Mouse (Mus musculus) intestine, embryonic 14.5 days (tissue): Measurements from ENCODE around the gene Hist1h2bj. TPM values are rescaled to one million over a fixed set of nuclear protein-coding genes. Genes with fewer than 3 reads are reported as not detected.

Experiments
- ATAC-seq: fragments of 200-750 bp; cut with Nextera tagmentation; replicated peaks from 2 replicates; pipeline ENCODE4 v1.8.0; 2017; ENCODE audit warnings: low read depth, moderate number of reproducible peaks, moderate TSS enrichment, moderate library complexity; ENCODE audit not compliant: low FRiP score, low TSS enrichment
- DNase-seq: peaks from one replicate; pipeline ENCODE4 v3.0.0-alpha.2; 2018; ENCODE audit warnings: low spot score
- H3K27ac ChIP-seq: fragments of 300-500 bp; sonication (generic); 2 replicates; pipeline ENCODE4 v1.5.1; 2014; ENCODE audit warnings: low read depth, mild to moderate bottlenecking, control low read depth
- H3K27me3 ChIP-seq: fragments of 300-500 bp; sonication (generic); replicated peaks from 2 replicates; pipeline ENCODE4 v1.6.1; 2014; ENCODE audit warnings: low read length, control low read depth; ENCODE audit not compliant: control insufficient read depth, insufficient read depth
- H3K36me3 ChIP-seq: fragments of 300-500 bp; sonication (generic); 2 replicates; pipeline ENCODE4 v1.6.1; 2014; ENCODE audit warnings: low read length, control low read depth; ENCODE audit not compliant: control insufficient read depth, insufficient read depth
- H3K4me1 ChIP-seq: fragments of 300-500 bp; sonication (generic); replicated peaks from 2 replicates; pipeline ENCODE4 v1.6.1; 2014; ENCODE audit warnings: low read length, control low read depth, mixed read lengths; ENCODE audit not compliant: control insufficient read depth, insufficient read depth
- H3K4me2 ChIP-seq: fragments of 300-500 bp; sonication (generic); 2 replicates; pipeline ENCODE4 v1.6.1; 2014; ENCODE audit warnings: low read length
- H3K4me3 ChIP-seq: fragments of 300-500 bp; sonication (generic); 2 replicates; pipeline ENCODE4 v1.5.1; 2014; ENCODE audit warnings: low read depth, low read length, control low read depth, mixed read lengths
- H3K9ac ChIP-seq: fragments of 300-500 bp; sonication (generic); 2 replicates; pipeline ENCODE4 v1.6.1; 2014; ENCODE audit warnings: mild to moderate bottlenecking, low read length
- H3K9me3 ChIP-seq: fragments of 300-500 bp; sonication (generic); 2 replicates; pipeline ENCODE4 v1.6.1; 2016; ENCODE audit warnings: low read length, control low read depth; ENCODE audit not compliant: control insufficient read depth
- WGBS: fragments of 180-500 bp; shearing (Covaris S2); extraction: QIAGEN DNeasy Blood & Tissue Kit; methylation state at CpG from one replicate; pipeline ENCODE4 v1.1.7; 2014; 5-methylcytosine and 5-hydroxymethylcytosine counted together
- polyA plus RNA-seq: library from polyadenylated mRNA; unstranded; fragments of >200 nt; fragmentation: Nextera tagmentation; extraction: Ambion mirVana; gene quantifications from 2 replicates; pipeline ENCODE4 v1.2.1, GENCODE M21; 2014

The Hist1h2bj gene
- polyA plus RNA-seq, 1 experiment from 2014 or later: 14.0 TPM

- no peaks in the 10 kb centered on the region for H3K36me3 ChIP-seq
- DNase-seq (peak; percentile 63), ATAC-seq (no peak)
- H3K4me2 ChIP-seq: peak overlapping the region; percentile 86
- H3K9ac ChIP-seq: peak overlapping the region; percentile 48
- no peak overlapping the region for H3K27ac ChIP-seq
- under 1% methylated on average over 11 of the region's 11 CpGs for WGBS
- H3K4me3 ChIP-seq: peak overlapping the region; percentile 63
- H3K27me3 ChIP-seq: peaks cover 9% of the 10 kb centered on the region; the same call in 1 of the 2 replicates
- H3K4me1 ChIP-seq: 0 out of 2 replicates have a peak, but pooled peaks cover 7% of the 10 kb centered on the region
- H3K9me3 ChIP-seq: no peaks in the 10 kb centered on the region
Measured at GRCm38 (mm10) chr13:22021581-22021980, 21.4 kb upstream of the Hist1h2bj start.

GRCm38 (mm10) chr13:22022241-22022640 is 20.8 kb upstream of the Hist1h2bj start:
- Histone ChIP-seq H3K4me3 (peak overlapping the region; percentile 63), H3K27me3 (peaks cover 9% of the 10 kb centered on the region; the same call in 1 of the 2 replicates), H3K9ac (peak overlapping the region; percentile 48), H3K4me1 (0 out of 2 replicates have a peak, but pooled peaks cover 7% of the 10 kb centered on the region), H3K4me2 (peak overlapping the region; percentile 86), H3K27ac (no peak overlapping the region), H3K9me3 (no peaks in the 10 kb centered on the region), H3K36me3 (no peaks in the 10 kb centered on the region)
- ATAC-seq: peak; percentile 81
- DNase-seq: peak; percentile 89
- under 1% methylated on average over 9 of the region's 9 CpGs for WGBS

DNA sequence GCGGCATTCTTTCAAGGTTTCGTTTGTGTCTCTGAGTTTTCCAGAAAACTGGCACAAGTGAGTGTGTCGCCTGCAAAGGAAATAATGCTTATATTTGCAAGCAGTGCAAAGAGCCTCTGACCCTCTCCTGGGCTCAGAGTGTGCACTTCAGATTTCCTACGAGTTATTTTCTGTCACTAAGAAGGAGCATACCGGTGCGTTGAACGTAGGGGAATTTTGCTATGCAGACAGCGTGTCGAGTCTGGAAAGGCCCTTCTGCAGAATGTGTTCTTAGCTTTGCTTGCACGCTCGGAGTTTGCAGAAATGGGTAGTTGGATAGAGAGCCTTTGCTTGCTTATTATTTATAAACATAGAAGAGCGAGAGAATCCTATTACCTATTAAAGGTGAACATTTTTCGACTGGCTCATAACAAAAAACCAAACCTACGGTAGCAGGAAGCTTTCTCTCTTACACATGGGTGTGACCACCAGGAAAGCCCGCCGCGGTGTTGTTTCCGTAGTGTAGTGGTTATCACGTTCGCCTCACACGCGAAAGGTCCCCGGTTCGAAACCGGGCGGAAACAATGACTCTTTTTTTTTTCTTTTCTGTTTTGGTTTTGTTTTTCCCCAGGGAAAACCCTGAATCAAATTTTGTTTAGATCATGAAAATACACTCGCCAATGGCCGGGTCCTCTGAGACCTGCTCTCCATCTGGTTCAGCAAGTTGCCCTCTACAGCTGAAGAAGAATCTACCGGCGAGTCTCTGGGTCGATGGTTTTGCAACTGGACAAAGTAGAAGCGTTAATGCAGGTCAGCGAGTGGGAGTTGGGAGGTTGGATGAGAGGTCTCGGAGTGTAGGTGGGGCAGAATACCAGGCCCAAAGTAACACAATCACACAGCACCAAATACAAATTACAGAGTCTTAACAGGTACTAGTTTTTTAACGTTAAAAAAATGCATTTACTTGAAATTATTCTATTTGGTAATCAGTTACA is 16.7 kb upstream of the Hist1h2bj start:
- no peak overlapping the region for H3K27ac ChIP-seq
- DNase-seq: peak; percentile 100
- peak overlapping the region; percentile 59 for H3K4me3 ChIP-seq
- no peaks in the 10 kb centered on the region for H3K36me3 ChIP-seq
- ATAC-seq: no peak; the same call in 1 of the 2 replicates
- no peaks in the 10 kb centered on the region for H3K9me3 ChIP-seq
- H3K27me3 ChIP-seq: no peaks in the 10 kb centered on the region
- peak overlapping the region; percentile 60 for H3K4me2 ChIP-seq
- peaks cover 4% of the 10 kb centered on the region for H3K4me1 ChIP-seq
- H3K9ac ChIP-seq: peak overlapping the region; percentile 53
- WGBS: 1% methylated on average over 35 of the region's 35 CpGs

GRCm38 (mm10) chr13:22028673-22029460 is 14.1 kb upstream of the Hist1h2bj start:
- WGBS: 1% methylated on average over 40 of the region's 40 CpGs

DNA sequence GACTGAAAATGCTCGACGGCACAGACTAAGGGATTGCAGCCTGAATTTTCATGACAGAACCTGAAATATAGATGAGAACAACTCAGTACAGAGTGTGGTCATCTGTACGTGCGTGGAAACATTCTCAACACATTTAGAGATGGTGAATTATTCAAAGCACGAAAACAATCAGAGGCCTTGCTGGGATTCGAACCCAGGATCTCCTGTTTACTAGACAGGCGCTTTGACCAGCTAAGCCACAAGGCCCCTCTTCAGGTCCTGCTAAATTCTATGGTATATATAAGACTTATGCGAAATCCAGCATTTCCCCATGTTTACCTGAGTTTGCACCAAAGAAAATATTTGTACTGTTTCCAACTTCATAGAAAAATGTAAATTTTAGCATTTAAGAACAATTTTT is 13.1 kb upstream of the Hist1h2bj start:
- Histone ChIP-seq H3K27ac (no peak overlapping the region), H3K4me2 (no peak overlapping the region), H3K9ac (no peak overlapping the region), H3K4me3 (no peak overlapping the region), H3K27me3 (no peaks in the 10 kb centered on the region), H3K4me1 (peaks cover 7% of the 10 kb centered on the region), H3K36me3 (no peaks in the 10 kb centered on the region), H3K9me3 (no peaks in the 10 kb centered on the region)
- DNase-seq (no peak), ATAC-seq (no peak)
- 47% methylated on average over 8 of the region's 8 CpGs for whole genome bisulfite sequencing

More at GRCm38 (mm10) chr13:22028673-22029460, 14.1 kb upstream of the Hist1h2bj start:
- Histone ChIP-seq H3K4me3 (peak overlapping the region; percentile 55), H3K9ac (peak overlapping the region; percentile 62), H3K9me3 (no peaks in the 10 kb centered on the region), H3K27me3 (no peaks in the 10 kb centered on the region), H3K27ac (peak overlapping the region; percentile 77), H3K4me2 (peak overlapping the region; percentile 60), H3K4me1 (peaks cover 7% of the 10 kb centered on the region), H3K36me3 (no peaks in the 10 kb centered on the region)
- peak; percentile 99 for DNase-seq
- ATAC-seq: peak; percentile 74

DNA sequence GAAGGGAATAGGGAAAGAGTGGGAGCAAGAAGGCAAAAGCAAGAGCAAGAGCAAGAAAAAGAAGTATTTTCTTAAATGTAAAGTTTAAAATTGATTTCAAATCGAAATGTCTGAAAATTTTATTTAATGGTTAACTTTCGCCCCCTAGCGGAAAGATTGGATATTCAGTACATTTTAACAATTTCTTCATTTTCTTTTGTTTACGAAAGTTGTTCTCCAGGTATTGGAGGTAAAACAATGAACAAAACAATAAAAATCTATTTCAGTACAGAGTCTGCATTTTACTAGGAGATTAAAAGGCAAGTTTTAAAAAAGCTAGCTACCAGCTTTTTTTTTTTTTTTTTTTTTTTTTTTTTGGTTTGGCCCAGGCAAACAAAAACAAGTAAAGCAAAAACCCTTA is 12.5 kb upstream of the Hist1h2bj start:
- H3K9me3 ChIP-seq: no peaks in the 10 kb centered on the region
- DNase-seq: no peak

GRCm38 (mm10) chr13:22033741-22034442 is 9.1 kb upstream of the Hist1h2bj start:
- Histone ChIP-seq H3K4me1 (peaks cover 10% of the 10 kb centered on the region), H3K27me3 (no peaks in the 10 kb centered on the region), H3K27ac (peak overlapping the region; percentile 90), H3K9me3 (no peaks in the 10 kb centered on the region), H3K4me2 (peak overlapping the region; percentile 56), H3K9ac (peak overlapping the region; percentile 79), H3K36me3 (no peaks in the 10 kb centered on the region), H3K4me3 (peak overlapping the region; percentile 43)
- DNase-seq: no peak
- no peak for ATAC-seq
- WGBS: 41% methylated on average over 5 of the region's 5 CpGs

More for the DNA sequence above, 12.5 kb upstream of the Hist1h2bj start:
- 12% methylated on average over 4 of the region's 4 CpGs for WGBS
- no peak overlapping the region for H3K4me2 ChIP-seq
- H3K4me1 ChIP-seq: peaks cover 7% of the 10 kb centered on the region
- H3K4me3 ChIP-seq: no peak overlapping the region
- no peak overlapping the region for H3K27ac ChIP-seq
- no peak for ATAC-seq
- H3K9ac ChIP-seq: no peak overlapping the region
- no peaks in the 10 kb centered on the region for H3K27me3 ChIP-seq
- no peaks in the 10 kb centered on the region for H3K36me3 ChIP-seq
